Mouse (Mus musculus) heart, embryonic 15.5 days (tissue): ENCODE measurements around the gene Tfg. TPM values are rescaled to one million over a fixed set of nuclear protein-coding genes. Genes with fewer than 3 reads are reported as not detected.

ENCODE experiments used
- ATAC-seq: fragments of 200-750 bp; cut with Nextera tagmentation; replicated peaks from 2 replicates; pipeline ENCODE4 v1.8.0; 2017; ENCODE audit warnings: low read depth, moderate TSS enrichment; ENCODE audit not compliant: insufficient number of reproducible peaks, insufficient read depth, low FRiP score
- H3K27ac ChIP-seq: fragments of 300-500 bp; sonication (generic); 2 replicates; pipeline ENCODE4 v1.5.1; 2015; ENCODE audit warnings: mild to moderate bottlenecking, inconsistent platforms
- H3K27me3 ChIP-seq: fragments of 300-500 bp; sonication (generic); 2 replicates; pipeline ENCODE4 v1.6.1; 2015; ENCODE audit warnings: inconsistent platforms
- H3K36me3 ChIP-seq: fragments of 300-500 bp; sonication (generic); 2 replicates; pipeline ENCODE4 v1.6.1; 2015; ENCODE audit warnings: mild to moderate bottlenecking, inconsistent platforms
- H3K4me1 ChIP-seq: fragments of 300-500 bp; sonication (generic); replicated peaks from 2 replicates; pipeline ENCODE4 v1.6.1; 2015; ENCODE audit warnings: inconsistent platforms
- H3K4me2 ChIP-seq: fragments of 300-500 bp; sonication (generic); 2 replicates; pipeline ENCODE4 v1.6.1; 2015; ENCODE audit warnings: inconsistent platforms, mild to moderate bottlenecking, moderate library complexity
- H3K4me3 ChIP-seq: fragments of 300-500 bp; sonication (generic); 2 replicates; pipeline ENCODE4 v1.5.1; 2015; ENCODE audit warnings: mild to moderate bottlenecking, inconsistent platforms
- H3K9ac ChIP-seq: fragments of 300-500 bp; sonication (generic); 2 replicates; pipeline ENCODE4 v1.6.1; 2015; ENCODE audit warnings: mild to moderate bottlenecking, inconsistent platforms
- H3K9me3 ChIP-seq: fragments of 300-500 bp; sonication (generic); replicated peaks from 2 replicates; pipeline ENCODE4 v1.6.1; 2016; ENCODE audit warnings: inconsistent platforms
- WGBS: fragments of 180-500 bp; shearing (Covaris S2); methylation state at CpG from one replicate; pipeline ENCODE4 v1.1.7; 2015; ENCODE audit warnings: mixed read lengths; 5-methylcytosine and 5-hydroxymethylcytosine counted together
- polyA plus RNA-seq: library from polyadenylated mRNA; unstranded; fragments of >200 nt; fragmentation: Nextera tagmentation; extraction: Ambion mirVana; gene quantifications from 2 replicates; pipeline ENCODE4 v1.2.1, GENCODE M21; 2015

The Tfg gene
- polyA plus RNA-seq, 1 experiment from 2014 or later, result 113 TPM

GRCm38 (mm10) chr16:56690715-56691114, 26.5 kb downstream of the Tfg start:
- peaks cover 56% of the 10 kb centered on the region for H3K36me3 ChIP-seq
- no peak overlapping the region for H3K4me2 ChIP-seq
- H3K27me3 ChIP-seq, result no peaks in the 10 kb centered on the region
- no peaks in the 10 kb centered on the region for H3K4me1 ChIP-seq
- WGBS, result 82% methylated on average over 7 of the region's 7 CpGs
- no peak overlapping the region for H3K27ac ChIP-seq
- ATAC-seq, result no peak
- H3K9me3 ChIP-seq, result no peaks in the 10 kb centered on the region
- no peak overlapping the region for H3K4me3 ChIP-seq
- H3K9ac ChIP-seq, result no peak overlapping the region

GRCm38 (mm10) chr16:56686747-56687146, 30.5 kb downstream of the Tfg start:
- peaks cover 40% of the 10 kb centered on the region for H3K36me3 ChIP-seq
- WGBS, result 92% methylated on average over 5 of the region's 5 CpGs

GRCm38 (mm10) chr16:56681010-56681645, 36.1 kb downstream of the Tfg start:
- WGBS, result 80% methylated on average over 8 of the region's 8 CpGs
- Histone ChIP-seq H3K9me3 (no peaks in the 10 kb centered on the region), H3K4me3 (no peak overlapping the region), H3K4me1 (no peaks in the 10 kb centered on the region), H3K9ac (no peak overlapping the region), H3K36me3 (peaks cover 9% of the 10 kb centered on the region; the same call in 1 of the 2 replicates), H3K27me3 (no peaks in the 10 kb centered on the region), H3K27ac (no peak overlapping the region), H3K4me2 (no peak overlapping the region)
- no peak for ATAC-seq

More at GRCm38 (mm10) chr16:56686747-56687146, 30.5 kb downstream of the Tfg start:
- Histone ChIP-seq H3K4me3 (no peak overlapping the region), H3K4me2 (no peak overlapping the region), H3K4me1 (no peaks in the 10 kb centered on the region), H3K9ac (no peak overlapping the region), H3K27me3 (no peaks in the 10 kb centered on the region), H3K9me3 (no peaks in the 10 kb centered on the region), H3K27ac (no peak overlapping the region)
- no peak for ATAC-seq

- Histone ChIP-seq H3K9ac (no peak overlapping the region), H3K36me3 (no peaks in the 10 kb centered on the region), H3K4me3 (no peak overlapping the region), H3K4me1 (no peaks in the 10 kb centered on the region), H3K9me3 (no peaks in the 10 kb centered on the region), H3K27me3 (no peaks in the 10 kb centered on the region), H3K4me2 (no peak overlapping the region), H3K27ac (no peak overlapping the region)
- ATAC-seq, result no peak
- WGBS, result 56% methylated on average over 4 of the region's 4 CpGs
These were observed 40.1 kb downstream of the Tfg start for GRCm38 (mm10) chr16:56677146-56677545.

- no peak for ATAC-seq
- 72% methylated on average over 2 of the region's 2 CpGs for WGBS
These were observed 43.8 kb downstream of the Tfg start for GRCm38 (mm10) chr16:56673420-56673819.

GRCm38 (mm10) chr16:56670941-56671340, 46.3 kb downstream of the Tfg start:
- H3K4me1 ChIP-seq, result no peaks in the 10 kb centered on the region
- no peak for ATAC-seq
- H3K4me3 ChIP-seq, result no peak overlapping the region
- H3K27me3 ChIP-seq, result no peaks in the 10 kb centered on the region
- no peaks in the 10 kb centered on the region for H3K36me3 ChIP-seq
- 71% methylated on average over 8 of the region's 8 CpGs for WGBS
- H3K27ac ChIP-seq, result no peak overlapping the region
- H3K9ac ChIP-seq, result no peak overlapping the region
- H3K9me3 ChIP-seq, result no peaks in the 10 kb centered on the region
- no peak overlapping the region for H3K4me2 ChIP-seq

More at GRCm38 (mm10) chr16:56673420-56673819, 43.8 kb downstream of the Tfg start:
- Histone ChIP-seq H3K9me3 (no peaks in the 10 kb centered on the region), H3K4me2 (no peak overlapping the region), H3K9ac (no peak overlapping the region), H3K36me3 (no peaks in the 10 kb centered on the region), H3K27ac (no peak overlapping the region), H3K27me3 (no peaks in the 10 kb centered on the region), H3K4me3 (no peak overlapping the region), H3K4me1 (no peaks in the 10 kb centered on the region)

GRCm38 (mm10) chr16:56669520-56669919, 47.7 kb downstream of the Tfg start:
- H3K27ac ChIP-seq, result no peak overlapping the region
- H3K36me3 ChIP-seq, result no peaks in the 10 kb centered on the region
- H3K4me2 ChIP-seq, result no peak overlapping the region
- no peaks in the 10 kb centered on the region for H3K9me3 ChIP-seq
- 76% methylated on average over 5 of the region's 5 CpGs for WGBS
- no peak for ATAC-seq
- H3K27me3 ChIP-seq, result no peaks in the 10 kb centered on the region
- H3K4me1 ChIP-seq, result no peaks in the 10 kb centered on the region
- H3K4me3 ChIP-seq, result no peak overlapping the region
- no peak overlapping the region for H3K9ac ChIP-seq

- ATAC-seq, result no peak
- H3K36me3 ChIP-seq, result no peaks in the 10 kb centered on the region
- H3K9me3 ChIP-seq, result no peaks in the 10 kb centered on the region
- H3K4me3 ChIP-seq, result no peak overlapping the region
- H3K9ac ChIP-seq, result no peak overlapping the region
- H3K27ac ChIP-seq, result no peak overlapping the region
- no peaks in the 10 kb centered on the region for H3K4me1 ChIP-seq
- H3K4me2 ChIP-seq, result no peak overlapping the region
- H3K27me3 ChIP-seq, result no peaks in the 10 kb centered on the region
These were observed 58.4 kb downstream of the Tfg start for GRCm38 (mm10) chr16:56658866-56659265.

GRCm38 (mm10) chr16:56655193-56655910, 61.9 kb downstream of the Tfg start:
- 75% methylated on average over 12 of the region's 12 CpGs for WGBS
- no peak for ATAC-seq
- H3K27me3 ChIP-seq, result no peaks in the 10 kb centered on the region
- no peaks in the 10 kb centered on the region for H3K36me3 ChIP-seq
- no peaks in the 10 kb centered on the region for H3K9me3 ChIP-seq
- no peak overlapping the region for H3K9ac ChIP-seq
- no peak overlapping the region for H3K4me2 ChIP-seq
- no peaks in the 10 kb centered on the region for H3K4me1 ChIP-seq
- H3K27ac ChIP-seq, result no peak overlapping the region
- no peak overlapping the region for H3K4me3 ChIP-seq

- H3K27ac ChIP-seq, result peak overlapping the region; percentile 79
- ATAC-seq, result peak; percentile 81; the same call in 1 of the 2 replicates
These were observed 70.7 kb downstream of the Tfg start for GRCm38 (mm10) chr16:56646382-56647172.

GRCm38 (mm10) chr16:56645251-56645650, 72.0 kb downstream of the Tfg start:
- Histone ChIP-seq H3K27me3 (no peaks in the 10 kb centered on the region), H3K9me3 (no peaks in the 10 kb centered on the region), H3K27ac (no peak overlapping the region), H3K4me1 (peaks cover 6% of the 10 kb centered on the region), H3K4me2 (no peak overlapping the region), H3K9ac (no peak overlapping the region), H3K36me3 (no peaks in the 10 kb centered on the region), H3K4me3 (no peak overlapping the region)
- 6% methylated on average over 2 of the region's 2 CpGs for WGBS
- peak; percentile 53; the same call in 1 of the 2 replicates for ATAC-seq

More at GRCm38 (mm10) chr16:56646382-56647172, 70.7 kb downstream of the Tfg start:
- H3K36me3 ChIP-seq, result no peaks in the 10 kb centered on the region
- WGBS, result 26% methylated on average over 7 of the region's 7 CpGs
- no peaks in the 10 kb centered on the region for H3K27me3 ChIP-seq
- H3K4me3 ChIP-seq, result no peak overlapping the region
- no peak overlapping the region for H3K9ac ChIP-seq
- no peaks in the 10 kb centered on the region for H3K9me3 ChIP-seq
- no peak overlapping the region for H3K4me2 ChIP-seq
- peaks cover 6% of the 10 kb centered on the region for H3K4me1 ChIP-seq
